Mouse (Mus musculus): Measurements from ENCODE around the gene Ccr7. TPM values are rescaled to one million over a fixed set of nuclear protein-coding genes. Genes with fewer than 3 reads are reported as not detected.

Ccr7 gene
- polyA plus RNA-seq, 1 experiment from 2014 or later, result 1.6 TPM

- H3K36me3 ChIP-seq (replicated peaks; ENCODE audit: insufficient read depth, low read length), result no peaks in the 10 kb centered on the region
- no peaks in the 10 kb centered on the region for H3K9me3 ChIP-seq (ENCODE audit: low read length)
- H3K27me3 ChIP-seq (ENCODE audit: insufficient read depth, low read length), result no peaks in the 10 kb centered on the region
- 61% methylated on average over 8 of the region's 8 CpGs for WGBS (ENCODE audit: insufficient replicate concordance)
- DNase-seq (no peak), ATAC-seq (no peak)
- no peak overlapping the region for H3K4me3 ChIP-seq (ENCODE audit: low read depth, low read length)
- H3K4me2 ChIP-seq (ENCODE audit: low read depth, low read length), result no peak overlapping the region
- peaks cover 17% of the 10 kb centered on the region; the same call in 1 of the 2 replicates for H3K4me1 ChIP-seq (ENCODE audit: insufficient read depth)
- TF ChIP-seq EP300 (IDR thresholded peaks at IDR 0.05; ENCODE audit: low read depth) (no peak), CTCF (IDR thresholded peaks at IDR 0.05; ENCODE audit: low read depth) (no peak)
- H3K27ac ChIP-seq (ENCODE audit: low read depth), result no peak overlapping the region
- no peak overlapping the region for H3K9ac ChIP-seq (replicated peaks)
These were observed 53.2 kb downstream of the Ccr7 start for GRCm38 (mm10) chr11:99101693-99102092.

- no peak for ATAC-seq
- Histone ChIP-seq H3K9ac (replicated peaks) (no peak overlapping the region), H3K36me3 (replicated peaks; ENCODE audit: insufficient read depth, low read length) (no peaks in the 10 kb centered on the region), H3K4me3 (ENCODE audit: low read depth, low read length) (no peak overlapping the region), H3K27ac (ENCODE audit: low read depth) (no peak overlapping the region), H3K27me3 (ENCODE audit: insufficient read depth, low read length) (no peaks in the 10 kb centered on the region), H3K4me2 (ENCODE audit: low read depth, low read length) (no peak overlapping the region), H3K4me1 (ENCODE audit: insufficient read depth) (peaks cover 5% of the 10 kb centered on the region; the same call in 1 of the 2 replicates), H3K9me3 (ENCODE audit: low read length) (no peaks in the 10 kb centered on the region)
- TF ChIP-seq CTCF (IDR thresholded peaks at IDR 0.05; ENCODE audit: low read depth) (no peak), EP300 (IDR thresholded peaks at IDR 0.05; ENCODE audit: low read depth) (no peak)
- 37% methylated on average over 5 of the region's 5 CpGs for whole genome bisulfite sequencing (ENCODE audit: insufficient replicate concordance)
- DNase-seq, result no peak
These were observed 54.7 kb downstream of the Ccr7 start for GRCm38 (mm10) chr11:99100215-99100614.

- TF ChIP-seq EP300 (IDR thresholded peaks at IDR 0.05; ENCODE audit: low read depth) (no peak), CTCF (IDR thresholded peaks at IDR 0.05; ENCODE audit: low read depth) (no peak)
- Histone ChIP-seq H3K27me3 (ENCODE audit: insufficient read depth, low read length) (no peaks in the 10 kb centered on the region), H3K4me3 (ENCODE audit: low read depth, low read length) (no peak overlapping the region), H3K36me3 (replicated peaks; ENCODE audit: insufficient read depth, low read length) (no peaks in the 10 kb centered on the region), H3K27ac (ENCODE audit: low read depth) (no peak overlapping the region), H3K4me2 (ENCODE audit: low read depth, low read length) (no peak overlapping the region), H3K9me3 (ENCODE audit: low read length) (no peaks in the 10 kb centered on the region; the same call in 1 of the 2 replicates), H3K4me1 (ENCODE audit: insufficient read depth) (peaks cover 3% of the 10 kb centered on the region; the same call in 1 of the 2 replicates), H3K9ac (replicated peaks) (no peak overlapping the region)
- DNase-seq, result no peak
- no peak for ATAC-seq
- WGBS (ENCODE audit: insufficient replicate concordance), result 72% methylated on average over 7 of the region's 7 CpGs
These were observed 55.4 kb downstream of the Ccr7 start for GRCm38 (mm10) chr11:99099516-99099915.

DNA sequence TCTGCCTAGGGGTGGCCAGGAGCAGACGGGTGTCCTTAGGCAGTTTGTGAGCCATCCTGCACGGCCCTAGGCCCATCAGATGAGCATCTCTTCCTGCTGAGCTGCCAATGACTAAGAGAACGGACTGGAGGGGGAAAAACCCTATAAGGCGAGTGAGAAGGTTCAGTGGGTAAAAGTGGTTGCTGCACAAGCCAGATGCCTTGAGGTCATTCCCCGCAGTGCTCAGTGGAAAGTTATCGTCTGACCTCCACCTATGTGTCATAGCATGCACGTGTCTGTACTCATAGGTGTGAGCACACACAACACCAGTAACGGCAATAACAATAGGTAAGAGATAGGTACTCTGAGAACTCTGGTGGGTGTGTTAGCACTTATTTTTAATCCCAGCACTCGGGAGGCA, 56.0 kb downstream of the Ccr7 start:
- no peaks in the 10 kb centered on the region for H3K36me3 ChIP-seq (replicated peaks; ENCODE audit: insufficient read depth, low read length)
- no peak for DNase-seq
- H3K4me2 ChIP-seq (ENCODE audit: low read depth, low read length), result no peak overlapping the region
- peaks cover 3% of the 10 kb centered on the region; the same call in 1 of the 2 replicates for H3K4me1 ChIP-seq (ENCODE audit: insufficient read depth)
- TF ChIP-seq CTCF (IDR thresholded peaks at IDR 0.05; ENCODE audit: low read depth), result no peak
- no peak for TF ChIP-seq EP300 (IDR thresholded peaks at IDR 0.05; ENCODE audit: low read depth)
- H3K9me3 ChIP-seq (ENCODE audit: low read length), result no peaks in the 10 kb centered on the region; the same call in 1 of the 2 replicates
- no peak for ATAC-seq
- no peak overlapping the region for H3K27ac ChIP-seq (ENCODE audit: low read depth)
- 81% methylated on average over 9 of the region's 9 CpGs for WGBS (ENCODE audit: insufficient replicate concordance)
- no peaks in the 10 kb centered on the region for H3K27me3 ChIP-seq (ENCODE audit: insufficient read depth, low read length)
- no peak overlapping the region for H3K9ac ChIP-seq (replicated peaks)
- no peak overlapping the region for H3K4me3 ChIP-seq (ENCODE audit: low read depth, low read length)

DNA sequence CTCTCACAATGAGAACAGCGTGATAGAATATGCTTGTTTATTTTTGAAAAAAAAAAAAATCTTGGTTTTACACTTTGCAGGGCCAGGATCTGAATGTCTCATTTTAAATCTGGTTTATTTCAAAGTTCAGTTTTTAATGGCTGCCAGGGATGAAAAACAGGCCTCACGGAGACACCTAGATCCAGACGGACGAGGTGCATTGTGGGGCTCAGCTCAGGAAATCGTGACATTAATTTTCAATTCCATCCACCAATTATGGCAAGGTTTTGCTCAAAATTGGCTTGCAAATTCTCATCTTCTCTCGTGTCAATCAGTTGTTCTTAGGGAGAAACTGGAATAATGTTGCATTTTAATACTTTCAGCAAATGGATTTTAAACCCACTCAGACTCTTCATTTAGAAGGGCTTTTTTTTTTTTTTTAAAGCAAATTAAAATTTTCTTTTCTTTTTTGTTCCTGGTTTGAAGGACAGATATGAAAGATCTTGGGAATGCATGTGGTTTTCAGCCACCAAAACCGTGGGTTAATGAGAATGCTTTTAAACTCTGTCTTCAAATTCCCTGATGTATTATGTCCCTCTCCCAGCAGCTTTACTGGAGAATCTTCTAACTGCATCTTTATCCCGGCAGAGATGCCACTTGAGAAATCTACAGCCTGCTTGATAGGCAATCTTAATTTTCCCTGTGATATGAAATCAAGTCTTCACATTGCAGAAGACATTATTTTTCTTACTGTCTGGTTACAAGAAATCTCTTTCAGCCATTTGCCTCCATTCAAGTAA, 57.7 kb downstream of the Ccr7 start:
- Histone ChIP-seq H3K36me3 (replicated peaks; ENCODE audit: insufficient read depth, low read length) (no peaks in the 10 kb centered on the region), H3K4me2 (ENCODE audit: low read depth, low read length) (no peak overlapping the region), H3K9ac (replicated peaks) (no peak overlapping the region), H3K4me1 (ENCODE audit: insufficient read depth) (peaks cover 3% of the 10 kb centered on the region; the same call in 1 of the 2 replicates), H3K27ac (ENCODE audit: low read depth) (no peak overlapping the region), H3K27me3 (ENCODE audit: insufficient read depth, low read length) (no peaks in the 10 kb centered on the region), H3K4me3 (ENCODE audit: low read depth, low read length) (no peak overlapping the region), H3K9me3 (ENCODE audit: low read length) (no peaks in the 10 kb centered on the region; the same call in 1 of the 2 replicates)
- TF ChIP-seq EP300 (IDR thresholded peaks at IDR 0.05; ENCODE audit: low read depth), result no peak
- no peak for TF ChIP-seq CTCF (IDR thresholded peaks at IDR 0.05; ENCODE audit: low read depth)
- ATAC-seq (no peak), DNase-seq (no peak)
- 78% methylated on average over 8 of the region's 8 CpGs for WGBS (ENCODE audit: insufficient replicate concordance)

DNA sequence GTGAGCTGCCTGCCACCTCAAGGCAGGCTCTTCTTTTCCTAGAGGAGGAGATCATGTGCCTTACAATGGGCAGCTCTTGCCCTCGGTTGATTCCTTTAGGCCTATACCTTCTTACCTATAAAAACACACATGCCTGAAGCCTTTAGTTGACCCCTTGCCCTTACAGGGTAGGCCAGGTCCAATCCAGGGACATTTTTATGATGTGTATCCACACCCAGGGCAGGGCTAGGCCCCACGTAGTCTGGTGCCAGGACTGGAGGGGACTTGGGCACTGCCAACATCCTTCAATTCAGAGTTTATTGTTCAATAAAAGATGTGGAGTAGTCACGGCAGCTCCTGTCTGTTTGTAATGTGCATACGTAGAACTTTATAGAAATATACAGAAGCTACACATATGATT, 58.5 kb downstream of the Ccr7 start:
- Histone ChIP-seq H3K4me3 (ENCODE audit: low read depth, low read length) (no peak overlapping the region), H3K9me3 (ENCODE audit: low read length) (no peaks in the 10 kb centered on the region; the same call in 1 of the 2 replicates), H3K9ac (replicated peaks) (no peak overlapping the region), H3K4me2 (ENCODE audit: low read depth, low read length) (no peak overlapping the region), H3K36me3 (replicated peaks; ENCODE audit: insufficient read depth, low read length) (no peaks in the 10 kb centered on the region), H3K27me3 (ENCODE audit: insufficient read depth, low read length) (no peaks in the 10 kb centered on the region), H3K27ac (ENCODE audit: low read depth) (no peak overlapping the region), H3K4me1 (ENCODE audit: insufficient read depth) (peaks cover 3% of the 10 kb centered on the region; the same call in 1 of the 2 replicates)
- WGBS (ENCODE audit: insufficient replicate concordance), result 78% methylated on average over 4 of the region's 4 CpGs
- DNase-seq (no peak), ATAC-seq (no peak)
- TF ChIP-seq EP300 (IDR thresholded peaks at IDR 0.05; ENCODE audit: low read depth), result no peak
- TF ChIP-seq CTCF (IDR thresholded peaks at IDR 0.05; ENCODE audit: low read depth), result no peak

All from liver, postnatal 0 days (tissue).